Mouse (Mus musculus): ENCODE measurements around the gene Sgsm1.

DNA sequence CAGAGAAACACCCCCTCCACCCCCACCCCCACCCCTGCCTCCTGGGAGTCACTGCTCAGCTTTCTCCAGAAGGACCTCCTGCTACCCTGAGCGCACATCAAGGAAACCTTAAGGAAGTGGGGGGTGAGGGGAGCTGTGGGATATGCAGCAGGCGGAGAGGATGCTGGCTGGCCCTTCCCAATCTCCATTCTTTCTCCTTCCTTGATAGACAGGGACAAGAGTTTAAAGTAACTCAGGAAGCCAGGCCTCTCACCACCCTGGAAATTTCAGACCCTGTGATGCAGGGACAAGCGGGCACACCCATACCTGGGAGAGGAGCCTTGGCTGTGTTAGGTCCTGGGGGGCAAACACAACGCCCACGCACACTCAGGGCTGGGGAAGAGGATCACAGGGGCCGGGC, 100.3 kb downstream of the Sgsm1 start:
- TF ChIP-seq CTCF (IDR thresholded peaks at IDR 0.05; ENCODE audit: low read depth, low read length), result no peak
- TF ChIP-seq TAL1 (conservative IDR thresholded peaks at IDR 0.05; ENCODE audit: low read depth, low read length), result no peak
- TF ChIP-seq GATA1 (IDR thresholded peaks at IDR 0.05; ENCODE audit: borderline replicate concordance, low read length), result no peak
- TF ChIP-seq GATA2 (IDR thresholded peaks at IDR 0.05; ENCODE audit: borderline replicate concordance, low read depth, low read length), result no peak

Measured in G1E (cell line).